Mouse (Mus musculus): ENCODE results near the gene Rtl1. TPM values are rescaled to one million over a fixed set of nuclear protein-coding genes. Genes with fewer than 3 reads are reported as not detected.

Gene Rtl1
- total RNA-seq, 2 experiments from 2014 or later, result not detected

Other genes with a start within 250 kb of the Rtl1 start
- not detected in 2 replicates for gene Dlk1, start 147.5 kb downstream of the Rtl1 start, total RNA-seq (2015; ENCODE audit: low replicate concordance)
- gene Dlk1, start 147.5 kb downstream of the Rtl1 start, total RNA-seq (2017; ENCODE audit: low replicate concordance), result not detected in 2 replicates

All from erythroid progenitor cell, adult 5-6 weeks (primary cell).